Mouse (Mus musculus): ENCODE data around the gene Psd. TPM values are rescaled to one million over a fixed set of nuclear protein-coding genes. Genes with fewer than 3 reads are reported as not detected.

Psd gene
- polyA plus RNA-seq, 1 experiment = 0.71 TPM

GRCm38 (mm10) chr19:46322144-46322995, 4.6 kb downstream of the Psd start:
- Histone ChIP-seq H3K27ac (ENCODE audit: insufficient read depth, low read depth, low read length) (no peak overlapping the region), H3K4me3 (ENCODE audit: insufficient read depth, low read length) (no peak overlapping the region), H3K4me1 (ENCODE audit: control insufficient read depth, insufficient read depth, low read length) (peaks cover 19% of the 10 kb centered on the region)
- TF ChIP-seq CTCF (IDR thresholded peaks at IDR 0.05; ENCODE audit: low read depth, low read length) (no peak), POLR2A (IDR thresholded peaks at IDR 0.05; ENCODE audit: borderline replicate concordance, low read depth, low read length) (no peak)

GRCm38 (mm10) chr19:46321101-46321943, 5.6 kb downstream of the Psd start:
- Histone ChIP-seq H3K27ac (ENCODE audit: insufficient read depth, low read depth, low read length) (no peak overlapping the region), H3K4me1 (ENCODE audit: control insufficient read depth, insufficient read depth, low read length) (peaks cover 10% of the 10 kb centered on the region), H3K4me3 (ENCODE audit: insufficient read depth, low read length) (no peak overlapping the region)
- no peak for TF ChIP-seq CTCF (IDR thresholded peaks at IDR 0.05; ENCODE audit: low read depth, low read length)
- TF ChIP-seq POLR2A (IDR thresholded peaks at IDR 0.05; ENCODE audit: borderline replicate concordance, low read depth, low read length) = no peak

GRCm38 (mm10) chr19:46320076-46320785, 6.7 kb downstream of the Psd start:
- no peak overlapping the region for H3K4me3 ChIP-seq (ENCODE audit: insufficient read depth, low read length)
- H3K4me1 ChIP-seq (ENCODE audit: control insufficient read depth, insufficient read depth, low read length) = peaks cover 10% of the 10 kb centered on the region
- no peak overlapping the region for H3K27ac ChIP-seq (ENCODE audit: insufficient read depth, low read depth, low read length)
- TF ChIP-seq POLR2A (IDR thresholded peaks at IDR 0.05; ENCODE audit: borderline replicate concordance, low read depth, low read length) = no peak
- no peak for TF ChIP-seq CTCF (IDR thresholded peaks at IDR 0.05; ENCODE audit: low read depth, low read length)

- Histone ChIP-seq H3K4me3 (ENCODE audit: insufficient read depth, low read length) (no peak overlapping the region), H3K27ac (ENCODE audit: insufficient read depth, low read depth, low read length) (no peak overlapping the region), H3K4me1 (ENCODE audit: control insufficient read depth, insufficient read depth, low read length) (peaks cover 14% of the 10 kb centered on the region)
- TF ChIP-seq CTCF (IDR thresholded peaks at IDR 0.05; ENCODE audit: low read depth, low read length) (no peak), POLR2A (IDR thresholded peaks at IDR 0.05; ENCODE audit: borderline replicate concordance, low read depth, low read length) (no peak)
Observed at GRCm38 (mm10) chr19:46318586-46319378, 8.2 kb downstream of the Psd start.

- Histone ChIP-seq H3K4me1 (ENCODE audit: control insufficient read depth, insufficient read depth, low read length) (peaks cover 14% of the 10 kb centered on the region), H3K27ac (ENCODE audit: insufficient read depth, low read depth, low read length) (no peak overlapping the region), H3K4me3 (ENCODE audit: insufficient read depth, low read length) (no peak overlapping the region)
- TF ChIP-seq POLR2A (IDR thresholded peaks at IDR 0.05; ENCODE audit: borderline replicate concordance, low read depth, low read length) = no peak
- TF ChIP-seq CTCF (IDR thresholded peaks at IDR 0.05; ENCODE audit: low read depth, low read length) = no peak
Observed at GRCm38 (mm10) chr19:46318031-46318471, 8.9 kb downstream of the Psd start.

- no peak overlapping the region; the same call in 1 of the 2 replicates for H3K4me3 ChIP-seq (ENCODE audit: insufficient read depth, low read length)
- no peak for TF ChIP-seq POLR2A (IDR thresholded peaks at IDR 0.05; ENCODE audit: borderline replicate concordance, low read depth, low read length)
- no peak for TF ChIP-seq CTCF (IDR thresholded peaks at IDR 0.05; ENCODE audit: low read depth, low read length)
- peaks cover 14% of the 10 kb centered on the region for H3K4me1 ChIP-seq (ENCODE audit: control insufficient read depth, insufficient read depth, low read length)
- no peak overlapping the region for H3K27ac ChIP-seq (ENCODE audit: insufficient read depth, low read depth, low read length)
Observed at GRCm38 (mm10) chr19:46317546-46317885, 9.4 kb downstream of the Psd start.

GRCm38 (mm10) chr19:46316846-46317545, 10.0 kb downstream of the Psd start:
- no peak overlapping the region for H3K4me3 ChIP-seq (ENCODE audit: insufficient read depth, low read length)
- H3K27ac ChIP-seq (ENCODE audit: insufficient read depth, low read depth, low read length) = no peak overlapping the region
- no peak for TF ChIP-seq CTCF (IDR thresholded peaks at IDR 0.05; ENCODE audit: low read depth, low read length)
- TF ChIP-seq POLR2A (IDR thresholded peaks at IDR 0.05; ENCODE audit: borderline replicate concordance, low read depth, low read length) = no peak
- H3K4me1 ChIP-seq (ENCODE audit: control insufficient read depth, insufficient read depth, low read length) = peaks cover 14% of the 10 kb centered on the region

GRCm38 (mm10) chr19:46315752-46316610, 11.0 kb downstream of the Psd start:
- Histone ChIP-seq H3K27ac (ENCODE audit: insufficient read depth, low read depth, low read length) (no peak overlapping the region), H3K4me1 (ENCODE audit: control insufficient read depth, insufficient read depth, low read length) (peaks cover 9% of the 10 kb centered on the region), H3K4me3 (ENCODE audit: insufficient read depth, low read length) (no peak overlapping the region)
- no peak for TF ChIP-seq CTCF (IDR thresholded peaks at IDR 0.05; ENCODE audit: low read depth, low read length)
- TF ChIP-seq POLR2A (IDR thresholded peaks at IDR 0.05; ENCODE audit: borderline replicate concordance, low read depth, low read length) = no peak
